Mouse (Mus musculus): ENCODE measurements around the gene Carmil2.
A peak's percentile ranks its signal among the peaks of the same experiment; 100 is the strongest.

GRCm38 (mm10) chr8:105636963-105637510 is 49.0 kb upstream of the Carmil2 start, which contains the start of gene Agrp:
- TF ChIP-seq CTCF (IDR thresholded peaks at IDR 0.05; ENCODE audit: borderline replicate concordance, insufficient read depth, low read length) (no peak), POLR2A (IDR thresholded peaks at IDR 0.05; ENCODE audit: low read depth, low read length) (peak; percentile 47)

All from embryonic fibroblast, embryonic 13.5 days (primary cell).